Mouse (Mus musculus) intestine, embryonic 15.5 days (tissue): ENCODE measurements around the gene Tbl2. TPM values are rescaled to one million over a fixed set of nuclear protein-coding genes. Genes with fewer than 3 reads are reported as not detected.
A peak's percentile ranks its signal among the peaks of the same experiment; 100 is the strongest.

Experiments used
- ATAC-seq: fragments of 200-750 bp; cut with Nextera tagmentation; 2 replicates; pipeline ENCODE4 v1.8.0; 2017; ENCODE audit warnings: moderate TSS enrichment, moderate library complexity
- H3K27ac ChIP-seq: fragments of 300-500 bp; sonication (generic); 2 replicates; pipeline ENCODE4 v1.5.1; 2015; ENCODE audit warnings: mild to moderate bottlenecking, inconsistent platforms
- H3K27me3 ChIP-seq: fragments of 300-500 bp; sonication (generic); replicated peaks from 2 replicates; pipeline ENCODE4 v1.6.1; 2015; ENCODE audit warnings: inconsistent platforms
- H3K36me3 ChIP-seq: fragments of 300-500 bp; sonication (generic); 2 replicates; pipeline ENCODE4 v1.6.1; 2015; ENCODE audit warnings: inconsistent platforms
- H3K4me1 ChIP-seq: fragments of 300-500 bp; sonication (generic); replicated peaks from 2 replicates; pipeline ENCODE4 v1.6.1; 2015; ENCODE audit warnings: inconsistent platforms
- H3K4me2 ChIP-seq: fragments of 300-500 bp; sonication (generic); replicated peaks from 2 replicates; pipeline ENCODE4 v1.6.1; 2015; ENCODE audit warnings: mild to moderate bottlenecking, inconsistent platforms
- H3K4me3 ChIP-seq: fragments of 300-500 bp; sonication (generic); replicated peaks from 2 replicates; pipeline ENCODE4 v1.5.1; 2015; ENCODE audit warnings: inconsistent platforms
- H3K9ac ChIP-seq: fragments of 300-500 bp; sonication (generic); 2 replicates; pipeline ENCODE4 v1.6.1; 2015; ENCODE audit warnings: inconsistent platforms
- H3K9me3 ChIP-seq: fragments of 300-500 bp; sonication (generic); 2 replicates; pipeline ENCODE4 v1.6.1; 2016; ENCODE audit warnings: inconsistent platforms
- WGBS: fragments of 180-500 bp; shearing (Covaris S2); methylation state at CpG from one replicate; pipeline ENCODE4 v1.1.7; 2015; 5-methylcytosine and 5-hydroxymethylcytosine counted together
- polyA plus RNA-seq: library from polyadenylated mRNA; unstranded; fragments of >200 nt; fragmentation: Nextera tagmentation; extraction: Ambion mirVana; gene quantifications from 2 replicates; pipeline ENCODE4 v1.2.1, GENCODE M21; 2015

Gene Tbl2
- polyA plus RNA-seq, 1 experiment from 2014 or later = 28.0 TPM

GRCm38 (mm10) chr5:135120753-135121152 lies 28.7 kb upstream of the Tbl2 start:
- 59% methylated on average over 4 of the region's 4 CpGs for WGBS
- Histone ChIP-seq H3K27ac (no peak overlapping the region), H3K4me1 (0 out of 2 replicates have a peak, but pooled peaks cover 3% of the 10 kb centered on the region), H3K36me3 (no peaks in the 10 kb centered on the region), H3K9me3 (no peaks in the 10 kb centered on the region), H3K9ac (no peak overlapping the region), H3K27me3 (peaks cover 11% of the 10 kb centered on the region), H3K4me3 (no peak overlapping the region), H3K4me2 (no peak overlapping the region)
- no peak for ATAC-seq

- no peak for ATAC-seq
- Histone ChIP-seq H3K4me3 (no peak overlapping the region), H3K9ac (no peak overlapping the region)
Measured at GRCm38 (mm10) chr5:135126121-135126520, 23.3 kb upstream of the Tbl2 start.

GRCm38 (mm10) chr5:135127669-135128068 lies 21.8 kb upstream of the Tbl2 start:
- 80% methylated on average over 6 of the region's 6 CpGs for WGBS
- Histone ChIP-seq H3K27ac (no peak overlapping the region), H3K9ac (no peak overlapping the region), H3K36me3 (no peaks in the 10 kb centered on the region), H3K9me3 (no peaks in the 10 kb centered on the region), H3K4me2 (no peak overlapping the region), H3K4me3 (no peak overlapping the region), H3K27me3 (peaks cover 7% of the 10 kb centered on the region; the same call in 1 of the 2 replicates), H3K4me1 (no peaks in the 10 kb centered on the region)
- ATAC-seq = no peak

More at GRCm38 (mm10) chr5:135126121-135126520, 23.3 kb upstream of the Tbl2 start:
- no peaks in the 10 kb centered on the region for H3K4me1 ChIP-seq
- peaks cover 9% of the 10 kb centered on the region for H3K27me3 ChIP-seq
- H3K9me3 ChIP-seq = no peaks in the 10 kb centered on the region
- H3K27ac ChIP-seq = no peak overlapping the region
- no peaks in the 10 kb centered on the region for H3K36me3 ChIP-seq
- H3K4me2 ChIP-seq = no peak overlapping the region
- 69% methylated on average over 6 of the region's 6 CpGs for WGBS

GRCm38 (mm10) chr5:135129747-135130146 lies 19.7 kb upstream of the Tbl2 start:
- H3K9me3 ChIP-seq = no peaks in the 10 kb centered on the region
- peaks cover 11% of the 10 kb centered on the region; the same call in 1 of the 2 replicates for H3K4me1 ChIP-seq
- no peak for ATAC-seq
- no peaks in the 10 kb centered on the region for H3K36me3 ChIP-seq
- no peak overlapping the region for H3K9ac ChIP-seq
- H3K4me2 ChIP-seq = no peak overlapping the region
- WGBS = 84% methylated on average over 4 of the region's 4 CpGs
- H3K27me3 ChIP-seq = peaks cover 26% of the 10 kb centered on the region
- H3K4me3 ChIP-seq = no peak overlapping the region
- no peak overlapping the region for H3K27ac ChIP-seq

- H3K36me3 ChIP-seq = no peaks in the 10 kb centered on the region
- no peak overlapping the region for H3K27ac ChIP-seq
- WGBS = 5% methylated on average over 26 of the region's 26 CpGs
- H3K9ac ChIP-seq = no peak overlapping the region
- H3K4me3 ChIP-seq = peak overlapping the region; percentile 4; the same call in 1 of the 2 replicates
- peaks cover 26% of the 10 kb centered on the region for H3K27me3 ChIP-seq
- no peaks in the 10 kb centered on the region for H3K9me3 ChIP-seq
- peak; percentile 79 for ATAC-seq
- peaks cover 11% of the 10 kb centered on the region; the same call in 1 of the 2 replicates for H3K4me1 ChIP-seq
- peak overlapping the region; percentile 52 for H3K4me2 ChIP-seq
Measured at GRCm38 (mm10) chr5:135133736-135134405, 15.6 kb upstream of the Tbl2 start.

GRCm38 (mm10) chr5:135134534-135134933 lies 14.9 kb upstream of the Tbl2 start:
- Histone ChIP-seq H3K9ac (no peak overlapping the region), H3K27ac (no peak overlapping the region), H3K9me3 (no peaks in the 10 kb centered on the region), H3K36me3 (no peaks in the 10 kb centered on the region), H3K27me3 (peaks cover 26% of the 10 kb centered on the region), H3K4me2 (peak overlapping the region; percentile 52), H3K4me3 (peak overlapping the region; percentile 4; the same call in 1 of the 2 replicates), H3K4me1 (peaks cover 11% of the 10 kb centered on the region; the same call in 1 of the 2 replicates)
- WGBS = 7% methylated on average over 8 of the region's 8 CpGs
- 0 out of 2 replicates have a peak, but pooled peaks have one; percentile 15 for ATAC-seq

DNA sequence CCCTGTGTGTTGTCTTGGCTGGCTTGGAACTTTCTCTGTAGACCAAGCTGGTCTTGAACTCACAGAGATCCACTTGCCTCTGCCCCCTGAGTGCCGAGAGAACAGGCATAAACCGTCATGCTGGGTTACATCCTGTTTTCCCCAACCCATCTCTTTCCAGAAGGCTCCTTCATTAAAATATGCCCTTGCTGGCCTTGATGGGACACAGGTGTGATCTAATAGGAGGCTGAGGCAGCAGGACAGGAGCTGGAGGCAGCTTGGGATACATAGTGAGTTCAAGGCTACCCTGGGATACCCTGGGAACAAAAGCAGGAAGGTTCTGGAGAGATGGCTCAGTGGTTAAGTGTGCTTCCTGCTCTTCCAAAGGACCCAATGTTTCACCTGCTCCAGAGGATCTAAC lies 9.6 kb upstream of the Tbl2 start:
- H3K4me1 ChIP-seq = no peaks in the 10 kb centered on the region
- H3K9me3 ChIP-seq = no peaks in the 10 kb centered on the region
- no peak for ATAC-seq
- H3K27me3 ChIP-seq = no peaks in the 10 kb centered on the region; the same call in 1 of the 2 replicates
- H3K36me3 ChIP-seq = no peaks in the 10 kb centered on the region
- H3K4me2 ChIP-seq = no peak overlapping the region
- H3K27ac ChIP-seq = no peak overlapping the region
- H3K4me3 ChIP-seq = no peak overlapping the region
- no peak overlapping the region for H3K9ac ChIP-seq
- 56% methylated on average over 2 of the region's 2 CpGs for WGBS

DNA sequence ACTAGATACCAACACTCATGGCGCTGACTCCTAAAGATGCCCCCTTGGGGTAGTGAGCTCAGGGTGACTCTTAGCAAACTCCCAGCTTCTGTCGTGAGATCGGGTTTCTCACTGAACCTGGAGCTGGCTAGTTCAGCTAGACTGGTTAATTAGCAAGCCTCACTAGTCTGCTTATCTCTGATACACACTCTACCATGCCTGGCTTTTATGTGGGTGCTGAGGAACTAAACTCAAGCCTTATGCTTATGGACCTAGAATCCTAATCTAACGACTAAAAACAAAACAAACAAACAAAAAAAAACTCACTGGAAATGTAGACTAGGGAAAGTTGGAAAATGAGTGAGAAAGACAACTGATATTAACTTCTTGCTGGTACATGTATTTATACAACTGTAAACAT lies 5.0 kb upstream of the Tbl2 start:
- H3K9me3 ChIP-seq = no peaks in the 10 kb centered on the region
- no peaks in the 10 kb centered on the region for H3K36me3 ChIP-seq
- no peak for ATAC-seq
- H3K9ac ChIP-seq = no peak overlapping the region
- WGBS = 60% methylated on average over 4 of the region's 4 CpGs
- H3K4me3 ChIP-seq = no peak overlapping the region
- no peaks in the 10 kb centered on the region; the same call in 1 of the 2 replicates for H3K27me3 ChIP-seq
- H3K27ac ChIP-seq = no peak overlapping the region
- H3K4me1 ChIP-seq = 0 out of 2 replicates have a peak, but pooled peaks cover 2% of the 10 kb centered on the region
- no peak overlapping the region for H3K4me2 ChIP-seq

- no peak for ATAC-seq
- H3K9ac ChIP-seq = no peak overlapping the region
- H3K9me3 ChIP-seq = no peaks in the 10 kb centered on the region
- H3K27me3 ChIP-seq = no peaks in the 10 kb centered on the region; the same call in 1 of the 2 replicates
- no peaks in the 10 kb centered on the region for H3K36me3 ChIP-seq
- H3K4me1 ChIP-seq = peaks cover 5% of the 10 kb centered on the region; the same call in 1 of the 2 replicates
- H3K27ac ChIP-seq = no peak overlapping the region
- no peak overlapping the region for H3K4me2 ChIP-seq
- WGBS = 78% methylated on average over 3 of the region's 3 CpGs
- no peak overlapping the region for H3K4me3 ChIP-seq
Measured at GRCm38 (mm10) chr5:135145532-135145931, 3.9 kb upstream of the Tbl2 start.

GRCm38 (mm10) chr5:135145955-135146354 lies 3.5 kb upstream of the Tbl2 start:
- H3K4me3 ChIP-seq = no peak overlapping the region
- H3K4me2 ChIP-seq = no peak overlapping the region
- no peaks in the 10 kb centered on the region; the same call in 1 of the 2 replicates for H3K27me3 ChIP-seq
- H3K36me3 ChIP-seq = no peaks in the 10 kb centered on the region
- H3K9me3 ChIP-seq = no peaks in the 10 kb centered on the region
- H3K4me1 ChIP-seq = peaks cover 5% of the 10 kb centered on the region; the same call in 1 of the 2 replicates
- H3K27ac ChIP-seq = no peak overlapping the region
- H3K9ac ChIP-seq = no peak overlapping the region
- ATAC-seq = no peak

DNA sequence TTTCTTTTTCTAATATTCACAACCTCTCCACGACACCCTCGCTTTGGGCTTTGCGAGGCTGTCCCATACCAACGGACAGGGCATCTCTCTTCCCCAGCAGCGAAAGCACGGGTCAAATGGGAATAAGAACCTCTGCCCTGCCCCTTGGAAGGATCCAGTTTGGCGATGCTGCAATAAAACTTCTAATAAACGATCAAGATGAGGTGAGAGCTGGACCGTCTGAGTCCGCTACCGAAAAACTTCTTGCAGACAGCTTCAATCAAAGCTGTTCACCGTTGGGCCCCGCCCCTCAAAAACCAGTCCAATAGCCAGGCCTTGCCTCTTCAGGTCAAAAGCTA lies 773 bp upstream of the Tbl2 start:
- Histone ChIP-seq H3K9me3 (no peaks in the 10 kb centered on the region), H3K4me3 (peak overlapping the region; percentile 86), H3K4me2 (peak overlapping the region; percentile 71), H3K27ac (peak overlapping the region; percentile 72), H3K4me1 (peaks cover 5% of the 10 kb centered on the region; the same call in 1 of the 2 replicates), H3K27me3 (no peaks in the 10 kb centered on the region), H3K36me3 (no peaks in the 10 kb centered on the region; the same call in 1 of the 2 replicates), H3K9ac (peak overlapping the region; percentile 50)
- no peak; the same call in 1 of the 2 replicates for ATAC-seq
- under 1% methylated on average over 13 of the region's 13 CpGs for WGBS

DNA sequence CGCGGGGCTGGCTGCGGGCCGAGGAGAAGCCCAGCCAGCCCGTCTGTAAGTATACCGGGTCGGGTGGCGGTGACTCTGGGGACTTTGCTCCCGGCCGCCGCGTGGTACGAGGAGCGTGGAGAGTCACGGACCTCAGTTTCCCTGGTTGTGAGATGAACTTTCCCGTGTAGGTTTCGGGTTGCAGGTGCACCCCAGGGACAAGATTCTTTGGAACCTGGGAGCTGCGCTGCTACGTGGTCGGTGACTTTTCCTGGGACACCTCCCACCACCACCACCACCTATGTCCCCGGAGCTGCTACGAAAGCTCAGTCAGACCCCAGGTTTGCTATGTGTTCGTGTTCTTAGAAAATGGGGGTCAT lies 342 bp downstream of the Tbl2 start:
- peak overlapping the region; percentile 89 for H3K9ac ChIP-seq
- H3K4me3 ChIP-seq = peak overlapping the region; percentile 86
- peaks cover 5% of the 10 kb centered on the region; the same call in 1 of the 2 replicates for H3K4me1 ChIP-seq
- H3K9me3 ChIP-seq = no peaks in the 10 kb centered on the region
- H3K27me3 ChIP-seq = no peaks in the 10 kb centered on the region
- peaks cover 8% of the 10 kb centered on the region for H3K36me3 ChIP-seq
- H3K4me2 ChIP-seq = peak overlapping the region; percentile 71
- 0% methylated on average over 23 of the region's 23 CpGs for WGBS
- no peak; the same call in 1 of the 2 replicates for ATAC-seq
- peak overlapping the region; percentile 91 for H3K27ac ChIP-seq

DNA sequence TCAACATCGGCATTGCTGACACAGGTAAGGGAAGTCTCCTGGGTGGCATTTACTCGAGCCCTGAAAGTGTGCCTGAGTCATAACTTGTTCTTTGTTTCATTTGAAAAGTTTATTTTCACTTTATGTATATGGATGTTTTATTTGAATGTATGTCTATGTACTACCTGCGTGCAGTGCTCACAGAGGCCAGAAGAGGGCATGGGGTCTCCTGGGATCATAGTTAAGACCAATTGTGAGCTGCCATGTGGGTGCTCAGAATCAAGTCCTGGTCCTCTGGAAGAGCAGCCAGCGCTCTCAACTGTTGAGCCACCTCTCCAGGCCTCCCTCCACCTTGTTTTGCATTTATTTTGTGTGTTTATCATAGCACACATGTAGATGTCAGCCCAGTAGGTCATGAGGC lies 7.0 kb downstream of the Tbl2 start:
- no peak for ATAC-seq
- 97% methylated on average over 4 of the region's 4 CpGs for WGBS
- no peak overlapping the region for H3K4me2 ChIP-seq
- peaks cover 62% of the 10 kb centered on the region for H3K36me3 ChIP-seq
- no peaks in the 10 kb centered on the region for H3K9me3 ChIP-seq
- no peak overlapping the region for H3K9ac ChIP-seq
- no peak overlapping the region for H3K4me3 ChIP-seq
- H3K27me3 ChIP-seq = no peaks in the 10 kb centered on the region
- no peak overlapping the region for H3K27ac ChIP-seq
- no peaks in the 10 kb centered on the region for H3K4me1 ChIP-seq
